Mouse (Mus musculus) kidney, adult 2 months (tissue): ENCODE measurements around the gene Psat1. TPM values are rescaled to one million over a fixed set of nuclear protein-coding genes. Genes with fewer than 3 reads are reported as not detected.

Experiments
- DNase-seq: peaks from one replicate; pipeline ENCODE4 v3.0.0; 2021
- H3K27ac ChIP-seq: fragments of 200-500 bp; 2 replicates; pipeline ENCODE4 v1.5.1; 2012; ENCODE audit warnings: low read depth, low read length, control low read depth, inconsistent platforms; ENCODE audit not compliant: insufficient read depth
- H3K27me3 ChIP-seq: fragments of 200-500 bp; replicated peaks from 2 replicates; pipeline ENCODE4 v1.6.1; 2012; ENCODE audit warnings: mild to moderate bottlenecking, moderate library complexity, low read length, inconsistent platforms; ENCODE audit not compliant: control insufficient read depth, insufficient read depth
- H3K36me3 ChIP-seq: fragments of 200-500 bp; 2 replicates; pipeline ENCODE4 v1.6.1; 2012; ENCODE audit warnings: mild to moderate bottlenecking, moderate library complexity, low read length, inconsistent platforms; ENCODE audit not compliant: control insufficient read depth, insufficient read depth
- H3K4me1 ChIP-seq: fragments of 200-500 bp; 2 replicates; pipeline ENCODE4 v1.6.1; 2011; ENCODE audit warnings: low read length; ENCODE audit not compliant: control insufficient read depth, insufficient read depth
- H3K4me3 ChIP-seq: fragments of 200-500 bp; 2 replicates; pipeline ENCODE4 v1.5.1; 2011; ENCODE audit warnings: mild to moderate bottlenecking, low read depth, low read length, control low read depth; ENCODE audit not compliant: insufficient read depth
- CTCF ChIP-seq: fragments of 200-500 bp; conservative IDR thresholded peaks from 2 replicates; pipeline ENCODE4 v1.5.1; 2011; ENCODE audit warnings: low read depth, mild to moderate bottlenecking, control low read depth, low read length, moderate library complexity, mixed read lengths; ENCODE audit not compliant: insufficient read depth, insufficient read length
- POLR2A ChIP-seq: fragments of 200-500 bp; IDR thresholded peaks from one replicate; pipeline ENCODE4 v1.6.1; 2011; ENCODE audit warnings: low read depth, low read length, control low read depth
- WGBS: fragments of 180-500 bp; shearing (Covaris S2); methylation state at CpG from one replicate; pipeline ENCODE4 v1.1.7; 2018; 5-methylcytosine and 5-hydroxymethylcytosine counted together
- polyA plus RNA-seq: library from polyadenylated mRNA; depleted of rRNA; stranded (reverse); fragments of >200 nt; gene quantifications from 2 replicates; pipeline ENCODE4 v1.2.3, GENCODE M21; 2012; rRNA removed

Gene Psat1
- polyA plus RNA-seq, 1 experiment, result 28.5 TPM

DNA sequence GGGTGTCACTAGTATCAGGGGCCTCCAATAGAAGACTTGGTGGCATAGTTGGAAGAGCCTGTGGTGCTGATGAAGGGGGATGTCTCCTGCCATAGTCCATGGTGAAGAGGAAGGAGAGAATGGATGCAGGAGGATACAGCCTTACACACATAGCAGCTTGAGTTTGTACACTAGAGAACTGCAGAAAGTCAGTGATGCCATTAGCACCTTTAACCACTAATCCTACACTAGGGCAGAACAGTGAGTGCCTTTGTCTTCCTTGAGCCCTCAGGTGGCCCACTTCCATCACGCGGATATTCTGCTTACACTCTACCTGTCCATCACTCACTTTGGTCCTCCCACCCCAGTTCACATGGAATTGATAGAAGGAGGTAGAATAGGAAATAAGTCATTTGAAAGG lies 83.0 kb downstream of the Psat1 start:
- Histone ChIP-seq H3K36me3 (no peaks in the 10 kb centered on the region), H3K4me1 (no peaks in the 10 kb centered on the region), H3K27ac (no peak overlapping the region), H3K4me3 (no peak overlapping the region), H3K27me3 (no peaks in the 10 kb centered on the region)
- no peak for DNase-seq
- TF ChIP-seq CTCF (no peak), POLR2A (no peak)
- WGBS, result 83% methylated on average over 2 of the region's 2 CpGs

DNA sequence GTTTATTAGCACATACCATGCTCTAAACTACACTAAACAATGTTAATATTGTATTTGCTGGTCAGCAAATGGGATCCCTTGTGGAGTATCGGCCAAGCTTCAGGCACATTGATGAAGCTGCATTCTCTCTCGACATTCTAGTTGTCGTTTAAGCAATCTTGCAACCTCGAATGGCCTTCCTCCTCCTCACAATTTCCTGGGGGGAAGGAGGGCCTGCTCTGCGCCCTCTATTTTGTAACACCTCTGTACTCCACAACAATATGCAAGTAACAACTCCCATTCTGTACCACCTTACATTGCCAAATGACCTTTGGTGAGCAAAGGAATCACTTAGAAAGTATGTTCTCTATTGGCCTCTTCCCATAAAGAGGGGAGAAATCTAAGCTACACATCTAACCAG lies 91.8 kb downstream of the Psat1 start:
- H3K27ac ChIP-seq, result no peak overlapping the region
- TF ChIP-seq CTCF (no peak), POLR2A (no peak)
- no peak overlapping the region for H3K4me3 ChIP-seq
- no peaks in the 10 kb centered on the region for H3K36me3 ChIP-seq
- no peaks in the 10 kb centered on the region for H3K27me3 ChIP-seq
- H3K4me1 ChIP-seq, result no peaks in the 10 kb centered on the region
- no peak for DNase-seq
- 89% methylated on average over 5 of the region's 5 CpGs for WGBS

Other genes starting within 250 kb of the Psat1 start
- gene Cep78, start 37.7 kb upstream of the Psat1 start, polyA plus RNA-seq, result 1.5 and 1.6 TPM in 2 replicates
- gene Gnaq, start 185.5 kb upstream of the Psat1 start, polyA plus RNA-seq, result 13.2 and 15.6 TPM in 2 replicates